Mouse (Mus musculus): ENCODE data around the gene Vmn1r148.
"Not testable (repeated sequence)": the region's sequence is repeated elsewhere in the genome, so short reads cannot be mapped to it uniquely, and the experiment has no call there.

The Vmn1r148 gene

DNA sequence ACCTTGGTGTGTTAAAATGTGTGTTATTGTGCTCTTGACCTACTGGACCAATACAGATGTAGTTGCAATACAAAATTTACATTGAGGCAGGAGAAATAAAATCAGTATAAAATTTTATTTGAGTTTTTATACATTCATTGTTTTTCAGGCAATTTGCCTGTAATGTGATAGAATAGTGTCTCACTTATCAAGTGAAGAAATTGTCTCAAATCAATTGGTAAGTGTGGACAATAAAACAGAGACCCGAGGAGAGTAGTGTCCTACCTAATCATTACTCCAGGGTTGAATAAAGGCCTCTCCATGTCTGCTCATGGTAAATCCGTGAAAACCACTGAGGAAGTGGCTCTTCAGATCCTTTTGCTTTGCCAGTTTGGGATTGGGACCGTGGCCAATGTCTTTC, at the start of gene Vmn1r148:
Gene Vmn1r148, plus strand, starts transcription at position 301 of the 400 bp plus-strand sequence.
- DNase-seq (ENCODE audit: low read depth, low spot score): not testable (repeated sequence)

DNA sequence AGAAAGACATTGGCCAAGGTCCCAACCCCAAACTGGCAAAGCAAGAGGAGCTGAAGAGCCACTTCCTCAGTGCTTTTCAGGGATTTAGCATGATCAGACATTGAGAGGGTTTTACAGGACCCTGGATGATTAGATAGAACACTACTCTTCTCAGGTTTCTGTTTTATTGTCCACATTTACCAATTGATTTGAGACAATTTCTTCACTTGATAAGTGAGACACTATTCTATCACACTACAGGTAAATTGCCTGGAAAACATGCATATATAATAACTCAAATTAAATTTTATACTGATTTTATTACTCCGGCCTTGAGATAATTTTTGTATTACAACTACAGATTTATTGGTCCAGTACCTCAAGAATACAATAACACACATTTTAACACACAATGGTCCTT, 42.4 kb upstream of the Vmn1r148 start, which contains the start of gene Gm8660:
Gene Gm8660, minus strand, starts transcription at position 101 of the 400 bp plus-strand sequence.
- DNase-seq (ENCODE audit: low read depth, low spot score): not testable (repeated sequence)

DNA sequence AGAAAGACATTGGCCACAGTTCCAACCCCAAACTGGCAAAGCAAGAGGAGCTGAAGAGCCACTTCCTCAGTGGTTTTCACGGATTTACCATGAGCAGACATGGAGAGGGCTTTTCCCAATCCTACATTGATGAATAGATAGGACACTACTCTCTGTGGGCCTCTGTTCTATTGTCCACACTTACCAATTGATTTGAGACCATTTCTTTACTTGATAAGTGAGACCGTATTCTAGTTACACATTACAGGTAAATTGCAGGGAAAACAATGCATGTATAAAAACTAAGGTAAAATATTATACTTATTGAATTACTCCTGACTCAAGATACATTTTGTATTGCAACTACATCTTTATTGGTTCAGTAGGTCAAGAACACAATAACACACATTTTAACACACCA, 24.7 kb downstream of the Vmn1r148 start, which contains the start of gene Vmn1r149:
Gene Vmn1r149, minus strand, starts transcription at position 101 of the 400 bp plus-strand sequence.
- DNase-seq (ENCODE audit: low read depth, low spot score): not testable (repeated sequence)

DNA sequence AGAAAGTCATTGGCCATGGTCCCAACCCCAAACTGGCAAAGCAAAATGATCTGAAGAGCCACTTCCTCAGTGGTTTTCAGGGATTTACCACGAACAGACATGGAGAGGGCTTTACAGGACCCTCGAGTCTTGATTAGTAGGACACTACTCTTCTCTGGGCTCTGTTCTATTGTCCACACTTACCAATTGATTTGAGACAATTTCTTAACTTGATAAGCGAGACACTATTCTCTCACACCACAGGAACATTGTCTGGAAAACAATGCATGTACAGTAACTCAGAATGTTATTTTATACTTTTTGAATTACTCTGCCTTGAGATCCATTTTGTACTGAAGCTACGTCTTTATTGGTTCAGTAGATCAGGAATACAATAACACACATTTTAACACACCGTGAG, 50.6 kb downstream of the Vmn1r148 start, which contains the start of gene Gm10665:
Gene Gm10665, minus strand, starts transcription at position 101 of the 400 bp plus-strand sequence.
- not testable (repeated sequence) for DNase-seq (ENCODE audit: low read depth, low spot score)
